Mouse (Mus musculus): ENCODE data around the gene Ltbp4. TPM values are rescaled to one million over a fixed set of nuclear protein-coding genes. Genes with fewer than 3 reads are reported as not detected.

The Ltbp4 gene
- polyA plus RNA-seq, 1 experiment, result 176 TPM

- DNase-seq (ENCODE audit: low spot score), result peak; percentile 73
Measured at GRCm38 (mm10) chr7:27355745-27356240, 18.3 kb upstream of the Ltbp4 start, which contains the start of gene Shkbp1. Shkbp1 (minus strand) TSS chr7:27356019.

- DNase-seq (ENCODE audit: low spot score), result no peak
Measured at GRCm38 (mm10) chr7:27355261-27355660, 17.8 kb upstream of the Ltbp4 start.

- no peak for DNase-seq (ENCODE audit: low spot score)
Measured at GRCm38 (mm10) chr7:27354783-27355182, 17.3 kb upstream of the Ltbp4 start.

- DNase-seq (ENCODE audit: low spot score), result no peak
Measured at GRCm38 (mm10) chr7:27354144-27354543, 16.7 kb upstream of the Ltbp4 start.

- DNase-seq (ENCODE audit: low spot score), result no peak
Measured at GRCm38 (mm10) chr7:27345444-27345843, 8.0 kb upstream of the Ltbp4 start.

DNA sequence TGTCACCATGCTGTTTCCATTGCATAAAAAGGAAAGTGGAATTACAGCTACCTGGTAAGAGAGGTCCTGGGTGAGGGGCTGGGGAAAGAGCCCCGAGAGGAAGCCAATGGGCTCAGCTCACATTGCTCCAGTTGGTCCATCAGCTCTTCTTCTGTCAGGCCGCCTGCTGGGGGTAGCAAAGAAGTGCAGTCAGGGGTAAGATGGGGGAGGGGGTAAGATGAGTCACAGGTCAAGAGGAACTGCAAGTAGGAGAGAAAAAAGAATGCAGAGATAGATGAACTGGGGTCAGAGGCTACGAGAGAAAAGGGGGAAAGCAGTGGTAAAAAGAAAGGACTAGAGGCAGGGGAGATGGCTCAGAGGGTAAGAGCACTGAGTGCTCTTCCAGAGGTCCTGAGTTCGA, 5.1 kb upstream of the Ltbp4 start:
- DNase-seq (ENCODE audit: low spot score), result no peak

DNA sequence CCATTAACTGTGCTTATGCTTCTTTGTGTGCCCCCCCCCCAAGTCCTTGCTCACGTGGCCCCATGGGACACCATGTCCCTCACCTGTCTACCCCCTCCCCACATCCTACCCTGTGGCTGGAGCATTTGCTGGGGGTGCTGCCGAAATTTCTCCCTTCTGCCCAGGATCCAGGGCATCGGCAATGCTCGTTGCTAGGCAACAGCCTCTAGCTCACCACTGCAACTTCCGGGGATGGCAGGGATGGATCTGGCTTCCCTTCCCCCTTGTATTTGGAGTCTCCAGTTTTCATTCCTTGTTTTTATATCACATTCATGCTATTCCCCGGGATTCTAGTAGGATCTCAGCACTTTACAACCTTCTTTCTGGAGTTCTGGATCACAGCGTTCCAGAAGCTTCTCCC, 2.0 kb upstream of the Ltbp4 start:
- no peak for DNase-seq (ENCODE audit: low spot score)

GRCm38 (mm10) chr7:27339114-27339513, 1.6 kb upstream of the Ltbp4 start:
- no peak for DNase-seq (ENCODE audit: low spot score)

GRCm38 (mm10) chr7:27335928-27336823, 1.3 kb downstream of the Ltbp4 start:
- DNase-seq (ENCODE audit: low spot score), result peak; percentile 71

- no peak for DNase-seq (ENCODE audit: low spot score)
Measured at GRCm38 (mm10) chr7:27335011-27335720, 2.3 kb downstream of the Ltbp4 start.

GRCm38 (mm10) chr7:27334405-27334911, 3.0 kb downstream of the Ltbp4 start:
- DNase-seq (ENCODE audit: low spot score), result no peak

GRCm38 (mm10) chr7:27333316-27333941, 4.1 kb downstream of the Ltbp4 start:
- peak; percentile 45 for DNase-seq (ENCODE audit: low spot score)

- DNase-seq (ENCODE audit: low spot score), result peak; percentile 93
Measured at GRCm38 (mm10) chr7:27332353-27333199, 4.9 kb downstream of the Ltbp4 start.

- DNase-seq (ENCODE audit: low spot score), result no peak
Measured at GRCm38 (mm10) chr7:27331854-27332253, 5.6 kb downstream of the Ltbp4 start.

DNA sequence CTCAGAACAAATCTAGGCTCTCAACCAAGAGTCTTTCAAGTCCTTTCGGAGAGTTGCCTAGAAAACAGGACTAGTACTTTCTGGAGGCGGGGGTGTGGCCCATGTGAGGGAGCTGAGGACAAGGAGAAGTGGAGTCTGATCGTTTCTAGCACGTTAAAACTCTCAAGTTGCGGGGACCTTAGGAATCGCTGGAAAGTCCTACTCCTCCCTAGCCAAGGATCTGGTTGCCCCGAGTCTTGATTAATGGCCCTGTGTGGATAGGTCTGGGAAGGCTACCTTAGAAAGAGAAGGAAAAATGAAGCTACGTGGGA, 6.0 kb downstream of the Ltbp4 start:
- no peak for DNase-seq (ENCODE audit: low spot score)

- DNase-seq (ENCODE audit: low spot score), result peak; percentile 87
Measured at GRCm38 (mm10) chr7:27330709-27331540, 6.6 kb downstream of the Ltbp4 start.

GRCm38 (mm10) chr7:27329981-27330380, 7.5 kb downstream of the Ltbp4 start:
- no peak for DNase-seq (ENCODE audit: low spot score)

- DNase-seq (ENCODE audit: low spot score), result peak; percentile 81
Measured at GRCm38 (mm10) chr7:27329326-27329947, 8.1 kb downstream of the Ltbp4 start.

DNA sequence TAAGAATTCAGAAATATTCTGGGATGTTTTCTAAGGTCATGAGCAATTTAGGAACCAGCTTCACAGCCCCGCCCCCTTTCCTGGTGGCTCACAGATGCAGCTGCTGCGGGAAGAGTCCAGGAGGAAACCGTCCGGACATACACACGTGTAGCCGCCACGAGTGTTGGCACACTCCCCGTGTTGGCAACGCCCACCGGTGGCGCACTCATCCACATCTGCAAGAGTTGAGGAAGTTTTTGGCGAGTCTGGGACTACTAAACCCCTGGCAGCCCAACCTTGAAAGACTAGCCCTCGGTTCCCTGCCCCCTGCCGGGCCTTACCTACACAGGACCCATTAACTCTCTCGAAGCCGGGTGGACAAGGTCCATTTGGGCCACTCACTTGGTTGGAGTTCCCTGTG, 8.8 kb downstream of the Ltbp4 start:
- DNase-seq (ENCODE audit: low spot score), result no peak

DNA sequence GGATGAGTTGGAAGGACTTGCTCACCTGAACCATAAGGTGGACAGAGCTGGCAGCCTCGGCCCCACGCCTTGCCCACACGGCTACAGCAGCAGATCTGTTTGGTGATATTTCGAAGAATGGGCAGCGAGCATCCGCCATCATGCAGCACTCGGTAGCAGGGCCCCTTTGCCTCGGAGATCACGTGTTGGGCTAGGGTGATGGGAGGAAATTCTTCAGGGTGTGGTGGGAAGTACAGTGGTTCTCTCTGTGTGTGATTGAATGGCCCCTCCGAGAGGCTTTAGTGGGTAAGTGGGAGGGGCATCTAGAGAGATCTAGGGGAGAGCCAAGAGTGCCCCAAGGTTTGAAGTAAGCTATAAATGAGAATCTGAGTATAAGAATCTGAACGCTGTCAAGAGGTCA, 9.3 kb downstream of the Ltbp4 start:
- DNase-seq (ENCODE audit: low spot score), result no peak

Measured in urinary bladder, adult 2 months (tissue).